Mouse (Mus musculus) spleen, postnatal 14 days (tissue): Measurements from ENCODE around the gene Rtn4ip1.
A peak's percentile ranks its signal among the peaks of the same experiment; 100 is the strongest.

Experiments used
- DNase-seq, 2 experiments: peaks; one replicate each; pipeline ENCODE4 v3.0.0; 2021 to 2022; ENCODE audit warnings: low spot score in 2 of 2

Gene Rtn4ip1

GRCm38 (mm10) chr10:44002004-44002940 is 100.7 kb downstream of the Rtn4ip1 start:
- DNase-seq = no peak

- DNase-seq = no peak
These were observed 101.5 kb downstream of the Rtn4ip1 start for GRCm38 (mm10) chr10:44002995-44003524.

- DNase-seq = peak; percentile 39 to 65
These were observed 102.0 kb downstream of the Rtn4ip1 start for GRCm38 (mm10) chr10:44003551-44004151.

GRCm38 (mm10) chr10:44004221-44004751 is 102.7 kb downstream of the Rtn4ip1 start:
- DNase-seq = no peak

GRCm38 (mm10) chr10:44005677-44006641 is 104.4 kb downstream of the Rtn4ip1 start:
- DNase-seq = no peak
